Mouse (Mus musculus): ENCODE data around the gene Gm10799.
"Not testable (repeated sequence)": the region's sequence is repeated elsewhere in the genome, so short reads cannot be mapped to it uniquely, and the experiment has no call there.

Gm10799 gene

DNA sequence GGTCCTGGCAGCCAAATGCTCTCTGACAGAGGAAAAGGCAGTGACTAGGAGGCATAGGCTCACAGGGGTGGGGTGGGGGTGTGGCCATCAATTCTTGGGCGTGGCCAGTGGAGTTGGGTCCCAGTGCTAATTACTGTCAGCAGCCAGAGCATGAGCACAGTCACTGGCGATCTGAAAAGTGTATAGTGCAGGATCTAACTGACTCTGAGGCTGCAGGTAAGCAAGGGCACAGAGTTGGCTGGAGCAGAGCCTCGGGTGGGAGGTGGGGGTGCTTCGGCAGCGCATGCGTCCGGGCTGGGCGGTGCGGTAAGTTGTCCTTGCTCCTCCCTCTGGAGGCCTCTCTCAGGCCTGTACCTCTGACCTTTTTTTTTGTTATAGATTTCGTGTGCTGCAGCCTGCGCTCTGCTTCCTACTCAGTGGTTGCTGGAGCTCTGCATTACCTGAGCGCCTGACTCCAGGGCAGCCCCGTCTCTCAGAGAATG, 1.4 kb upstream of the Gm10799 start, which contains the start of gene Cd59b:
Gene Cd59b, plus strand, starts transcription at position 146 of the 482 bp plus-strand sequence.
- in situ Hi-C loops (cut with MboI, MseI), result loop anchor here (10.0 kb wide), 1 partner anchor 1735 kb away; no protein-coding TSS in a partner anchor

DNA sequence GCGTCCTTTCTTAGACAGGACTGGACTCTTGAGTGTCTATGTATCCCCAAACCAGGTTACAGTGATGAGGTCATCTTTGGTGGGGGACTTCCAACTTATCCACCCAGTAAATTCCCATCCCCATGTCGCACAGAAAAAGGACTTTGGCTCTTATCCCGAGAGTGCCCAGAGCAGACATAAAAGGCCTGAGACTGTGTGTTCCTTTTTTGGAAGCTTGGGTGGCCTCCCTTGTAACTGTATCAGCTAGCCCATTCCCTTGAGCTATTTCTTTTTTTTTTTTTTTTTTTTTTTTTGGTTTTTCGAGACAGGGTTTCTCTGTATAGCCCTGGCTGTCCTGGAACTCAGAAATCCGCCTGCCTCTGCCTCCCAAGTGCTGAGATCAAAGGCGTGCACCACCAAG, 2.8 kb downstream of the Gm10799 start, which contains the start of gene Gm10912:
Gene Gm10912, plus strand, starts transcription at position 301 of the 400 bp plus-strand sequence.
- in situ Hi-C loops (cut with MboI, MseI), result not testable (repeated sequence)

DNA sequence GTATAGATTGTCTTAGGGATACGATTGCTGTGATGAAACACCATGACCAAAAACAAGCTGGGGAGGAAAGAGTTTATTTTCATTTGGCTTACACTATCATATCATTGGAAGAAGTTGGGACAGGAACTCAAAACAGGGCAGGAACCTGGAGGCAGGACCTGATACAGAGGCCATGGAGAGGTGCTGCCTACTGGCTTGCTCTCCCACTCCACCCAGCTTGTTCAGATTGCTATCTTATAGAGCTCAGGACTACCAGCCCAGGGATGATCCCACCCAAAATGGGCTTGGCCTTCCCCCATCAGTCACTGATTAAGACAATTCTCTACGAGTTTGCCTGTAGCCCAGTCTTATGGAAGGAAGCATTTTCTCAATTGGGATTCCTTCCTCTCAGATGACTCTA, 4.2 kb downstream of the Gm10799 start:
- in situ Hi-C loops (cut with MboI, MseI), result no loop called here

DNA sequence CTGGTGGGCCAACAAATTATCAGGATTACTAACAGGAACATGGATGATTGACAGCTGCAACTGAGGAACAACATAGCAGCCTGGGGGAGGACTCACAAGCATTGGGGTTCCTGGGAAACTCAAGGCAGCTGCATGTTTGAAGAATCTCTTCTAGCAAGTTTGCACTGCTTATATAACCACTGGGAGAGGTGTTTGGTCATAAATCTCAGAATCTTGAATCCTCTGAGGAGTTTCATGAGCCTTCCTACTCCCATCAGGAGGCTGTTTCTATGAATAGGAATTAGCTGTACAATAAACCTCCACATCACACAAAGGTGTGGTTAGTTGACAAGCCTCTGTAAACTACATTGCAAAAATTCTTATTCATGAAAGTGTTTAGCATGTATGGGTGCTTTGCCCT, 5.7 kb downstream of the Gm10799 start:
- in situ Hi-C loops (cut with MboI, MseI), result no loop called here

DNA sequence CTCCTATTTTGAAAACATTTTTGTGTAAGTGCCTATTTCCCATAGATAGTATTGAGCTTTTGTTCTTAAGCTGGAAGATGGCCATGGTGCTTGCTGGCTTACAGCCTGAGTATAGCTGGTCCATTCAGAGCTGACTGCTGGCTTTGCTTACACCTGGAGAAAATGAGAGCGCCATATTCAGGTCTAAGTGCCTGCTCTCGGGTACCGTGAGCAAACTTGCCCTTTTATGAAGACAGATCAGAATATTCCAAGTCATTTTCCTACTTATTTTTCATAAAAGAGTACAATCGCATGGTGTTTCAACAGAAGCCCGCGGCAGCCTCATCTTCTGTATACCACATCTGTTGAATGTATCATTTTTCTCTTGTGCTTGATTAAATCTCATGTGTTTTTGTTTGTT, 7.4 kb downstream of the Gm10799 start:
- in situ Hi-C loops (cut with MboI, MseI), result no loop called here

DNA sequence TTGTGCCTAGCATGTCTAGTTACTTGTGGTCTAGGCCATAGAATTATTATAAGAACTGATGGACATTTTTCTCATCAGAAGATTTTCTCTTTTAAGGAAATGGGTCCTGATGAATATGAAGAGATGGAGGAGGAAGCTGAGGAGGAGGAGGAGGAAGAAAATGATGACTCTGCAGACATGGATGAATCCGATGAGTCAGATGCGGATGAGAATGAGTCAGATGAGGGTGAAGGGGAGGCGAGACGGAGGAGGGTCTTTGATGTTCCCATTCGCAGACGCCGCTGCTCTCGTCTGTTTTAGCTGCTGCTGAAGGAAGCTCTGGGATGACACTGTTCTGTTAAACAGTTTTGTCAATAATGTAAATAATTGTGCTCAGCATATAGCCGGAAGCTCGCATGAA, 8.6 kb downstream of the Gm10799 start:
- in situ Hi-C loops (cut with MboI, MseI), result no loop called here

DNA sequence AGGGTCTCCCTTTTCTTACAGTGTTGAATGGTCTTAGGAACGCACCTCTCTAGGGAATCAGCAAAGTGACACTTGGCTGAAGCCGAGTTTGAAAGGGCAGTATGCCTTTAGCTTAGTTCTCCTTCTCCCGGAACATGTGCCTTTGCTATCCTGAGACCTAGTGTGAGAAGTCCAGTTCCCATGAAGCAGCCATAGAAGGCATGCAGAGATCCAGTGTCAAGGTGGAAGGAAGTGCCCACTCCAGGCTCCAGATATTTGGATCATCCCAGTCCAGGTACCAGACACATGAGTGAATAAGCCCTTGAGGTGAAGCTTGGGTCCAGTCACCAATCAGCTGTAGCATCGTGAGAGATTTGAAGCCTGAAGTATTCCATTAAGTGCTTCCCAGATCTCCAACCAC, 9.4 kb downstream of the Gm10799 start:
- in situ Hi-C loops (cut with MboI, MseI), result no loop called here

DNA sequence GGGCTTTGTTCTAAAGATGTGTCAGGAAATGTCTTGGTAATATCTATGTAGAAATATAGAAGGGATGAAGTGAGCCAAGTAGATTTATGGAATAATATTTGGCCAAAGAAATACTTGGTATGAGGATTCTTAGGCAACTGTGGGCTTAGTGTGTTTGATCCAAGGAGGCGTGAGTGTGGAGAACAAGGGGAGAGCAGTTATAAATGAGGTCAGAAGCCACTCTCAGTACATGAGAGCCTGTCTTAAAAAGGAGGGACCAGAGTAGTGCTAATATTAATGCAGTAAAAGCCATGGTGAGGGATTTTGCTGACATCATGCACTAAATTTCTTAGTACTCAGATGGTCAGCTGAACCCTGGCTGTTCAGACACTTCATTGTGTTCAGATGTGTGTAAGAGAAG, 10.0 kb downstream of the Gm10799 start:
- in situ Hi-C loops (cut with MboI, MseI), result no loop called here

DNA sequence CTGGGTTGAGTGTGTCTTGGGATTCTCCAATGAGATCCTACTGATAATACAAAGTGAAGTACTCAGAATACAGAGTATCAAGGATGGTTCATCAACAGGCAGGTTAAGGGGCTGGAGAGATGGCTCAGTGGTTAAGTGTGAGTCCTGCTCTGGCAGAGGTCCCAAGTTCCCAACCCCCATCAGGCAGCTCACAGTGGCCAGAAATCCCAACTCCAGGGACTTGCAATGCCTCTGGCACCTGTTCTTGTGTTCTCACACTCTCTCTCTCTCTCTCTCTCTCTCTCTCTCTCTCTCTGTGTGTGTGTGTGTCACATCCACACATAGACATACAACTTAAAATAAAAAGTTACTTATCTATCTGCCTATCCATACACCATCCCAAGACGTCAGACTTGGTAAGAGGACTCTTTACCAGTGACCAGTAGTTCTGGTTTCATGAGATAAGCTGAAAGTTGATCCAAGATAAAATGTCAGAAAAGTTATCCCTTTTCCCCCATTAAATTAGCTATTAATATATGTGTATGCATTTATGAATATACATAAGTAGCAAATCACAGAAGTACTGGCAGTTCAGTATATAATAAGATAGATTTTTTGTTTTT, 23.8 kb downstream of the Gm10799 start:
- in situ Hi-C loops (cut with MboI, MseI), result loop anchor here (10.0 kb wide), 1 partner anchor 1400 kb away; no protein-coding TSS in a partner anchor

DNA sequence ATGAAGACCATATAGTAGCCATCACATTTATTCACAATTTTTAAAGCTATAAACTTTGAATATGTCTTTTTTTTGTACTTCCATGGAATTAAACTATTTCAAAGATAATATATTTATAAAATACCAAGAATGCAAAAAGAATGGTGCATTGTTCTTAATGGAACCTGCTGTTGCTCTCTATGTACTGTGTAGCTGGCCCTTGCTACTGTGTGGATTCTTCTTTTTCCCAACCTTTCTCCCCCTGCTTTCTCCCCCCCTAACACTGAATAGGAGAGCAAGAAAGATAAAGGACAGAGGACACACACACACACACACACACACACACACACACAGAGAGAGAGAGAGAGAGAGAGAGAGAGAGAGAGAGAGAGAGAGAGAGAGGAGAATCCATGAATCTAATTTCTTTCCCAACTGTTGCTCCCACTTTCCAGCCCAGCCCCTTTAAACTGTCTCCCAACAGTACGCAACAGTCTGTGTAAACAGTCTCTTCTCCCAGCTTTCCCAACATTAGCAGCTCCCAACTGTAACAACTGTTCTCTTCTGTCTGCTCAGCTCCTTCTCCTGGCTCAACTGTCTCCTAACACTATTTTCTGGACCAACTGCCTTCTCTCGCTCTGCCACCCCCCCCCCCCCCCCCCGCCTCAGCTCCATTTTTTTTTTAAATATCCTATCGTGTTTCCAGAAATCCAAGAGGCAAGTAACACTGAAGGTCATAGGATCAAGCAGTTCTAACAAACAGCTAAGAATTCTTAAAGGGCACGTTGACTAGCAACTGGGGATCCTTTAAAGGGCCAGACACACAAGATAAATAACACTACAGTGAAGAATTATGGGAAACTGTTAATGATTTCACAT, 24.5 kb downstream of the Gm10799 start:
- in situ Hi-C loops (cut with MboI, MseI), result loop anchor here (10.0 kb wide), 1 partner anchor 1399 kb away; no protein-coding TSS in a partner anchor

DNA sequence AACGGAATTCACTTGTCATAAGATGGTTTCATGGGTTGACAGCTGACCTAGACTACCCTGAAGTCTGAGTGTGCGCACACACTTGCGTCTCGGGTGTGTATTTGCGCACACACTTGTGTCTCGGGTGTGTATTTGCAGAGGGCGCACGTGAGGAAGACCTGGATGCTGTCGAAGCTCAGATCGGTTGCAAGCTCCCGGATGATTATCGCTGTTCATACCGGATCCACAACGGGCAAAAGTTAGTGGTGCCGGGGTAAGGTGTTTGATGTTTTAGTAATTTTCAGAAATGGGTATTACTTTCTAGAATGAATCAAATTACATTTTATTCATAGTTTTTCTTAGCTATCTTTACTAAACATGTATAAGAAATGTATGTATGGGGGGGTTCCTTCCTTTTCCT, 25.6 kb downstream of the Gm10799 start:
- in situ Hi-C loops (cut with MboI, MseI), result loop anchor here (10.0 kb wide), 1 partner anchor 1398 kb away; no protein-coding TSS in a partner anchor

DNA sequence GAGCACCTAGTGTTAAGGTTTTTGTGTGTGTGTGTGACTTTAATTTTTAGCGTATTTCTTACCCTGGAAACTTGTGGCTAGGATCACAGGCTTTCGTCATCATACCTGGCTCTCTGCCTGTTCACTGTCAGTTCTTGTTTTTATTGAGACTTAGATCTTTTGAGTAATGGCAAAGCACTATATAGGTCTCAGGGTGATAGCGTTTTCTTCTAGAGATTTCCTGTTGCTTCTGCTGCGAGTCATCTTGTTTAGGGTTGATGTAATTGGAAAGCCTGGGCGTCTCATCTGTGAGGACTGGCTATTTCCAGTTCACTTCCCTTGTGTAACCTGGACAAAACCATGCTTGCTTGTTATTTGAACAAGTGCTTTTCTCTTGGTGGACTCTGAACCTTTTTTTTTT, 26.7 kb downstream of the Gm10799 start:
- in situ Hi-C loops (cut with MboI, MseI), result loop anchor here (10.0 kb wide), 1 partner anchor 1397 kb away; no protein-coding TSS in a partner anchor

DNA sequence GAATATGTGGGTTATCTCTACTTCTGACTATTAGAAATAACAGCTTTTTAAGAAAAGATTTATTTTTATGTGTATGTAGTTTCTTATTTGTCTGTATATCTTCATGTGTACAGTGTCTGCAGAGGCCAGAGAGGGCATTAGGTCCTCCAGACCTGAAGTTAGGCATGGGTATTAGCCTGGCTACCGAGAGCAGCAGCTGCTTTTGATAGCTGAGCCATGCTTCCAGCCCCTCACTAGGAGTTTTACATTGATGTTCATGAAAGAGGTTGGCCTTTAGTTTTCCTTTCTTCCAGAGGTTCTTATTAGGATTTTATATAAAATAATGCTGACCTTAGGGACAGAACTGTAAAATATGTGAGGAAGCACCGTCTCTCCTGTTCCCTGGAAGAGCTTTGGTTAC, 30.1 kb downstream of the Gm10799 start:
- in situ Hi-C loops (cut with MboI, MseI), result loop anchor here (5.0 kb wide), 1 partner anchor 51 kb away; no protein-coding TSS in a partner anchor

DNA sequence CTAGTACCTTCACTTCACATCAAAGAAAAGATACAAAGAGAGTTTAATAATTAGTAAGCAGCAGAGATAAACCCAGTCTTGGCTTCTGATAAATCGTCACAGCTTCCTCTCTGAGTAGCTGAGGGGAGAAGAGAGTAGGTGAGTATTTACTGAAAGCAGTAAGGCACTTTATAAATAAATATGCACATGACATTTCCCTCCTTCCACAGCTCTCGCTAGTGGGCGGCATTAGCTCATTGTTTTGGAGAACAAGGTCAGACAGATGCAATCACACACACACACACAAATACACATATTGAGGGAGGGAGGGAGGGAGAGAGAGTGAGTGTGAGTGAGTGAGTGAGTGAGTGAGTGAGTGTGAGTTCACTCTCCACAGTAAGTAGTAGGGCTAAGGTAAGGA, 32.0 kb downstream of the Gm10799 start:
- in situ Hi-C loops (cut with MboI, MseI), result loop anchor here (5.0 kb wide), 1 partner anchor 49 kb away; no protein-coding TSS in a partner anchor

DNA sequence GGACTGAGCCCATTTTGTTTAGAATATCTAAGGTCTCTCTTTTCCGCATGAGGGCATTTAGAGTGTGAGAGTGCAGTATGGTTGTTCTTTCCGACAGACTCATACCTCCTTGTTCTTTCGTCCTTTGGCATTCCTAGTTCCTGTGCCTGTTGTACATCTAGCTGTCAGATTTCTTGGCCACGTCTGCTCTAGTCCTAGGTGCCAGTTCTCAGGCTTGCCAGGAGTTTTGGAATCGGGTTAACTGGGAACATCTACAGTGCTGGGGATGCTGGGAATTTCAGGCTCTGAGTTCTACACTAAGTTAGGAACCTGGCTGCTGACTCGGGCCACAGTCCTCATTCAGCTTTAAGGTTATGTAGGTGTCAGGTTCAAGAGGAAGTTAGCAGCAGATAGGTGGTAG, 32.8 kb downstream of the Gm10799 start:
- in situ Hi-C loops (cut with MboI, MseI), result loop anchor here (5.0 kb wide), 1 partner anchor 48 kb away; no protein-coding TSS in a partner anchor

DNA sequence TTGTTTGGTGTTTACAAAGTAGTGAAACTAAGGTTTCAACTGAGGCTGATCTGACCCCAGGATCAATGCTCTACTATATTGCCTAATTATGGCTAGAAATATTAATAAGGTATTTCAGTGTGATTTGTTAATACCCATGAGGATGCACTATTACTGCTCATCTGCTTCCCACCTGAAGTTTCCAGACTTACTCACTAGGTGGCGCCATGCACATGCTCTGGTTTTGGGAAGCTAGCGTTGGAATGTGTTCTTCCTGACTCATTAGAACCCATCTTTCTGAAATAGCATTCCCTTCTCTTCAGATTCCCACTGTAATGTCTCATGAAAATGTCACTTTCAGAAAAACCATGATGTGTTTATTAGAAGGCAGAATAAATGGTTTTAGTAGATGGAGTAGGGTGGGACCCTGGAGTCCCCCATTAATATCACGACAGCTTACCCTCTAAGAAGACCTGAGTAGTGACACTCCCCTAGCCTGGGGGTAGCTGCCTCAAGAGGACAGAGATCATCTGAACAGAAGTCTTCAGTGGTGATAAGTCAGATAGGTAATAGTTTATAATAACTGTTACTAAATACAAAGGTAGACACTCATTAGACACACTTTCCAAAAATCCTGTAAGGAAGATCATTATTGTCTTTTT, 33.4 kb downstream of the Gm10799 start:
- in situ Hi-C loops (cut with MboI, MseI), result loop anchor here (5.0 kb wide), 1 partner anchor 48 kb away; no protein-coding TSS in a partner anchor

DNA sequence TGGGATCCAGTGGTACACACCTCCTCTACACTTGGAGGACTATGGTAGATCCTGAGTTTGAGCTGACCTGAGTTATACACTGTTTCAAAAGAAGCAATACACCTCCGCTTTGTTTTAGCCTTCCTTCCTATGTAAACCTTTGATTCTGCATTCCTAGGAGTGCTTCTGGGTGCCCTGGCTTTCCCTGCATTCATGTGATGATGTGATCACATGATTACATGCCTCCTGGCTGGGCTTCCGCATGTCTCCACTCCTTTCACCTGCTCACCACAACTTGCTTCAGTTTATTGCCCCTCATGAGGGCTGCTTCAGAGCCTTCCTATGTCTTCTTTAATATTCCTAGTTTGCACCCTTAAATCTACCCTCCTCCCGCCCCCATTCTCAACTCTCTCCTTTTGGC, 36.3 kb downstream of the Gm10799 start:
- in situ Hi-C loops (cut with MboI, MseI), result no loop called here

DNA sequence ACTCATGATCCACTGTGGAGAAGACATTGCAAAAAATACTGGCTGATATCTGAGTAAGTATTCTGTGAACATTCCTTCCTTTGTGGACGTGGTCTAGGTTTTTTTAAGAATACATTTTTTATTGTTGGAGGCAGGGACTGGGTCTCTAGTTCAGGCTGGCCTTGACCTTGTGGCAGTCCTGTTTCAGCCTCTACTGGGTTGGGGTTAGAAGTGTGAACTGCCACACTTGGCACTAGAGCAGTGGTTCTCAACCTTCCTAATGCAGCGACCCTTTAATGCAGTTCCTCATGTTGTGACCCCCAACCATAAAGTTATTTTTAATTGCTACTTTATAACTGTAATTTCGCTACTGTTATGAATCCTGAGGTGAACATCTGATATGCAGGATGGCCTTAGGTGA, 38.0 kb downstream of the Gm10799 start:
- in situ Hi-C loops (cut with MboI, MseI), result no loop called here

DNA sequence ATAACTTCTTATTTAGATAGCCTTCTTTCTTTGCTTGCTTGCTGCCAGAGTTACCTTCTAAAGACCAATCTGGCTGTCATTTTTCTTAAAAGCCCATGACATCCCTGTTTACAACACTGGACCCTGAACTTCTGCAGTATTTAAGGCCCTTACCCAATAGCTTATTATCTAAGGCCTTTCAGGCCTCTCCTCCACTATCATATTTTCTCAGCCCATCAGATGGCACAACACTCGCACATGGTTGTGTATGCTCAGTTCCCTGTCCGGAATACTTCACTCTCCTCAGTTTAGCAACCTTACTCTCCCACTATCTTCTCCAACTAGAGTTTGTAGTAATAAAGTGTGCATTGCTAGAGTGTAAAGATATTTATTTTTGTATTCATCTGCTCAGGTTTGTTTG, 39.3 kb downstream of the Gm10799 start:
- in situ Hi-C loops (cut with MboI, MseI), result no loop called here

DNA sequence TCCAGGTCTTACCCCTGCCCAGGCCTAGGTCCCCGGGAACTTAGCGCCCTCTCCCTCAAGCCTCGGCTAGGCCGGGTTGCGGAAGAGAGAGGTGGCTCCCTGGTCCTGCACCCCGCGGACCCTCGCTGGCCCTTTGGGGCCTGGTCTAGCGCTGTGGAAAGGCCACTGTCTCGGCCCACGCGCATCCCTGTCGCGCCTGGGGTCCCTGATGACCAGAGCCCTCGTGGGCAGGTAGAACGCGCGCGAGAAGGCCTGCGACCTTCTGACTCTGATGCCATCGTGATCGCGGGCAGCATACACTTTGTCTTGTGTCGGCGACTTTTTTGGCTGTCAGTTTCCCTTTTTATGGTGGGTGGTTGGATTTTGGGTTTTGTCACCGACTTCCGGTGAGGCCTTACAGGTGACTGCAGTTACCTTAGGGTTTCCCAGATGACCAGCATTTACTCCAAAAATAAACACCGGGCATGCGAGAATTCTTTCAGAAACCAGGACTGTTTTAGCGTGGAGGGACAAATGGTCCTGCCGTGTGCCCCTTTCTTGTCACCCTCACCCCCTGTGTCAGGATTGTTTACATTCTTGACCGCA, 40.1 kb downstream of the Gm10799 start, which contains the start of gene 4931422A03Rik:
Gene 4931422A03Rik, minus strand, starts transcription at position 223 of the 585 bp plus-strand sequence.
- in situ Hi-C loops (cut with MboI, MseI), result no loop called here

DNA sequence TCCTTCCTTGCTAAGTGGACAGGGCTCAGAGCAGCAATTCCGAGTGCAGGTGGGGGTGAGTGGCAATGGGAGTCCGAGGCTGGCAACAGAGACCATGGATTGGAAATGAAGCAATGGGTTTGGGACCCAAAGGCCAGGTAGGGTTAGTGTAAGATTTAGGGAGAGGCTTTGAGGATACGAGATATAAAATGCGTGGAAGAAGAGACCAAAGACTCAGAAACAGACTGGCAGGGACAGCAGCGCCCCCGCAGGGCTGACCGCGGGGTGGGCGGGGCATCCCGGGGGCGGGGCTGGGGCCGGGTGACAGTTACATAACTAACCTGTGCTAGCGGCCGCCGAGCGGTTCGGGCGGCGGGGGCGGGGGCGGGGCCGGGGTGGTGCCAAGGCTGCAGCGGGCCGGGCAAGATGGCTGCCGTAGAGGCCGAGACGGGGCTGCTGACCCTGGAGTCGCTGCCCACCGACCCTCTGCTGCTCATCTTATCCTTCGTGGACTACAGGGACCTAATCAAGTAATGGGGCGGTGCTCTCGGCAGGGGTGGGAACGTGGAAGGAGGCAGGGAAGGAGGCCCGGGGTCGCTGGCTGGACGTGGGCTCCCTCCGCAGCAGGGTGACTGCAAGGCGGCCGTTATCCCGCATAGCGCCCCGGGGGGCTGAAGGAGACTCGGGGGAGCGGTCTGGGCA, 40.8 kb downstream of the Gm10799 start, which contains the start of gene Fbxo3:
Gene Fbxo3, plus strand, starts transcription at position 264 of the 681 bp plus-strand sequence.
- in situ Hi-C loops (cut with MboI, MseI), result no loop called here
